Mouse (Mus musculus) liver, embryonic 15.5 days (tissue): ENCODE results near the gene Acp2. TPM values are rescaled to one million over a fixed set of nuclear protein-coding genes. Genes with fewer than 3 reads are reported as not detected.

Source experiments
- ATAC-seq: fragments of 200-750 bp; cut with Nextera tagmentation; 2 replicates; pipeline ENCODE4 v1.8.0; 2017; ENCODE audit warnings: moderate number of reproducible peaks, mild to moderate bottlenecking, moderate library complexity; ENCODE audit not compliant: insufficient read depth
- H3K27ac ChIP-seq: fragments of 300-500 bp; sonication (generic); replicated peaks from 2 replicates; pipeline ENCODE4 v1.5.1; 2015; ENCODE audit warnings: mild to moderate bottlenecking, inconsistent platforms
- H3K27me3 ChIP-seq: fragments of 300-500 bp; sonication (generic); 2 replicates; pipeline ENCODE4 v1.6.1; 2015; ENCODE audit warnings: mild to moderate bottlenecking, inconsistent platforms
- H3K36me3 ChIP-seq: fragments of 300-500 bp; sonication (generic); replicated peaks from 2 replicates; pipeline ENCODE4 v1.6.1; 2015; ENCODE audit warnings: moderate library complexity, mild to moderate bottlenecking, inconsistent platforms
- H3K4me1 ChIP-seq: fragments of 300-500 bp; sonication (generic); replicated peaks from 2 replicates; pipeline ENCODE4 v1.6.1; 2015; ENCODE audit warnings: inconsistent platforms
- H3K4me2 ChIP-seq: fragments of 300-500 bp; sonication (generic); 2 replicates; pipeline ENCODE4 v1.6.1; 2015; ENCODE audit warnings: moderate library complexity, mild to moderate bottlenecking, inconsistent platforms
- H3K4me3 ChIP-seq: fragments of 300-500 bp; sonication (generic); replicated peaks from 2 replicates; pipeline ENCODE4 v1.5.1; 2015; ENCODE audit warnings: mild to moderate bottlenecking, inconsistent platforms
- H3K9ac ChIP-seq: fragments of 300-500 bp; sonication (generic); 2 replicates; pipeline ENCODE4 v1.6.1; 2015; ENCODE audit warnings: moderate library complexity, mild to moderate bottlenecking, inconsistent platforms
- H3K9me3 ChIP-seq: fragments of 300-500 bp; sonication (generic); replicated peaks from 2 replicates; pipeline ENCODE4 v1.6.1; 2016; ENCODE audit warnings: inconsistent platforms
- WGBS: fragments of 180-500 bp; shearing (Covaris S2); methylation state at CpG from one replicate; pipeline ENCODE4 v1.1.7; 2015; ENCODE audit warnings: mixed read lengths; ENCODE audit not compliant: insufficient replicate concordance; 5-methylcytosine and 5-hydroxymethylcytosine counted together
- polyA plus RNA-seq: library from polyadenylated mRNA; unstranded; fragments of >200 nt; fragmentation: Nextera tagmentation; extraction: Ambion mirVana; gene quantifications from 2 replicates; pipeline ENCODE4 v1.2.1, GENCODE M21; 2015

Gene Acp2
- polyA plus RNA-seq, 1 experiment from 2014 or later = 9.9 TPM

GRCm38 (mm10) chr2:91257126-91257980 lies 54.7 kb downstream of the Acp2 start:
- Histone ChIP-seq H3K36me3 (no peaks in the 10 kb centered on the region), H3K4me3 (peak overlapping the region; percentile 59), H3K27ac (peak overlapping the region; percentile 51), H3K9ac (peak overlapping the region; percentile 39; the same call in 1 of the 2 replicates), H3K9me3 (no peaks in the 10 kb centered on the region), H3K27me3 (peaks cover 81% of the 10 kb centered on the region), H3K4me1 (peaks cover 19% of the 10 kb centered on the region), H3K4me2 (peak overlapping the region; percentile 65)
- ATAC-seq = peak; percentile 51
- WGBS = 5% methylated on average over 22 of the region's 22 CpGs

- H3K9me3 ChIP-seq = no peaks in the 10 kb centered on the region
- H3K9ac ChIP-seq = peak overlapping the region; percentile 39; the same call in 1 of the 2 replicates
- H3K27me3 ChIP-seq = peaks cover 74% of the 10 kb centered on the region
- no peaks in the 10 kb centered on the region for H3K36me3 ChIP-seq
- peak overlapping the region; percentile 59 for H3K4me3 ChIP-seq
- H3K4me1 ChIP-seq = peaks cover 19% of the 10 kb centered on the region
- peak overlapping the region; percentile 65 for H3K4me2 ChIP-seq
- peak overlapping the region; percentile 51; the same call in 1 of the 2 replicates for H3K27ac ChIP-seq
- 49% methylated on average over 5 of the region's 5 CpGs for WGBS
- no peak for ATAC-seq
Observed at GRCm38 (mm10) chr2:91258054-91258453, 55.4 kb downstream of the Acp2 start.

GRCm38 (mm10) chr2:91258830-91259229 lies 56.1 kb downstream of the Acp2 start:
- Histone ChIP-seq H3K4me3 (no peak overlapping the region), H3K36me3 (no peaks in the 10 kb centered on the region), H3K27me3 (peaks cover 66% of the 10 kb centered on the region), H3K9me3 (no peaks in the 10 kb centered on the region), H3K4me2 (peak overlapping the region; percentile 65; the same call in 1 of the 2 replicates), H3K27ac (no peak overlapping the region), H3K4me1 (peaks cover 23% of the 10 kb centered on the region), H3K9ac (no peak overlapping the region)
- 30% methylated on average over 1 of the region's 1 CpGs for WGBS
- no peak for ATAC-seq

GRCm38 (mm10) chr2:91259493-91259892 lies 56.8 kb downstream of the Acp2 start:
- peaks cover 29% of the 10 kb centered on the region for H3K4me1 ChIP-seq
- no peak for ATAC-seq
- H3K4me2 ChIP-seq = no peak overlapping the region
- H3K9me3 ChIP-seq = no peaks in the 10 kb centered on the region
- H3K4me3 ChIP-seq = no peak overlapping the region
- 66% methylated on average over 1 of the region's 1 CpGs for WGBS
- H3K36me3 ChIP-seq = no peaks in the 10 kb centered on the region
- no peak overlapping the region for H3K27ac ChIP-seq
- no peak overlapping the region for H3K9ac ChIP-seq
- H3K27me3 ChIP-seq = peaks cover 59% of the 10 kb centered on the region

Other genes starting within 250 kb of the Acp2 start
- gene Rapsn, start 167.3 kb upstream of the Acp2 start, polyA plus RNA-seq = 1.1 TPM in 2 replicates
- 138 and 146 TPM in 2 replicates for gene Psmc3, start 148.9 kb upstream of the Acp2 start, polyA plus RNA-seq
- gene Slc39a13, start 132.5 kb upstream of the Acp2 start, polyA plus RNA-seq = 10.9 and 13.6 TPM in 2 replicates
- gene Spi1, start 120.5 kb upstream of the Acp2 start, polyA plus RNA-seq = 25.9 and 26.9 TPM in 2 replicates
- gene Mybpc3, start 84.7 kb upstream of the Acp2 start, polyA plus RNA-seq = 0.15 and 0.17 TPM in 2 replicates
- 6.3 and 6.9 TPM in 2 replicates for gene Madd, start 19.0 kb upstream of the Acp2 start, polyA plus RNA-seq
- gene Nr1h3, start 51 bp upstream of the Acp2 start, polyA plus RNA-seq = 20.4 and 21.0 TPM in 2 replicates
- 5.8 and 6.1 TPM in 2 replicates for gene Ddb2, start 34.1 kb downstream of the Acp2 start, polyA plus RNA-seq
- 15.8 and 18.2 TPM in 2 replicates for gene Pacsin3, start 53.1 kb downstream of the Acp2 start, polyA plus RNA-seq
- 60.7 and 67.9 TPM in 2 replicates for gene Arfgap2, start 62.1 kb downstream of the Acp2 start, polyA plus RNA-seq
- gene 1110051M20Rik, start 241.8 kb downstream of the Acp2 start, polyA plus RNA-seq = 5.8 and 7.0 TPM in 2 replicates